Mouse (Mus musculus) heart, adult 2 months (tissue): ENCODE measurements around the gene Supt7l.

ENCODE experiments used
- CTCF ChIP-seq: fragments of 200-600 bp; IDR thresholded peaks from 2 replicates; pipeline ENCODE4 v1.8.1; 2022; ENCODE audit warnings: antibody characterized with exemption, mild to moderate bottlenecking, moderate library complexity
- EP300 ChIP-seq: fragments of 200-500 bp; IDR thresholded peaks from 2 replicates; pipeline ENCODE4 v1.6.1; 2011; ENCODE audit warnings: low read depth, low read length, control low read depth; ENCODE audit not compliant: insufficient read depth

GRCm38 (mm10) chr5:31571023-31571608 is 43.5 kb upstream of the Supt7l start:
- TF ChIP-seq CTCF (no peak), EP300 (0 out of 2 replicates have a peak, but pooled peaks have one; percentile 63)
